Mouse (Mus musculus) cortical plate, adult 2 months (tissue): ENCODE data around the gene Twnk.
"Not testable (repeated sequence)": the region's sequence is repeated elsewhere in the genome, so short reads cannot be mapped to it uniquely, and the experiment has no call there.

Source experiments
- CTCF ChIP-seq: fragments of 200-500 bp; IDR thresholded peaks from 2 replicates; pipeline ENCODE4 v1.5.1; 2011; ENCODE audit warnings: mild to moderate bottlenecking, control low read depth, low read length; ENCODE audit not compliant: insufficient read depth; ENCODE audit errors: extremely low read depth
- POLR2A ChIP-seq: fragments of 200-500 bp; IDR thresholded peaks from 2 replicates; pipeline ENCODE4 v1.6.1; 2011; ENCODE audit warnings: mild to moderate bottlenecking, low read length, control low read depth; ENCODE audit not compliant: insufficient read depth; ENCODE audit errors: extremely low read depth

- not testable (repeated sequence) for TF ChIP-seq CTCF, POLR2A
Observed at GRCm38 (mm10) chr19:45038198-45038597, 32.7 kb downstream of the Twnk start.
